Mouse (Mus musculus): Measurements from ENCODE around the gene Abcd3. TPM values are rescaled to one million over a fixed set of nuclear protein-coding genes. Genes with fewer than 3 reads are reported as not detected.
A peak's percentile ranks its signal among the peaks of the same experiment; 100 is the strongest.

The Abcd3 gene
- total and polyA plus RNA-seq, 2 experiments = 45.5 to 397 TPM

DNA sequence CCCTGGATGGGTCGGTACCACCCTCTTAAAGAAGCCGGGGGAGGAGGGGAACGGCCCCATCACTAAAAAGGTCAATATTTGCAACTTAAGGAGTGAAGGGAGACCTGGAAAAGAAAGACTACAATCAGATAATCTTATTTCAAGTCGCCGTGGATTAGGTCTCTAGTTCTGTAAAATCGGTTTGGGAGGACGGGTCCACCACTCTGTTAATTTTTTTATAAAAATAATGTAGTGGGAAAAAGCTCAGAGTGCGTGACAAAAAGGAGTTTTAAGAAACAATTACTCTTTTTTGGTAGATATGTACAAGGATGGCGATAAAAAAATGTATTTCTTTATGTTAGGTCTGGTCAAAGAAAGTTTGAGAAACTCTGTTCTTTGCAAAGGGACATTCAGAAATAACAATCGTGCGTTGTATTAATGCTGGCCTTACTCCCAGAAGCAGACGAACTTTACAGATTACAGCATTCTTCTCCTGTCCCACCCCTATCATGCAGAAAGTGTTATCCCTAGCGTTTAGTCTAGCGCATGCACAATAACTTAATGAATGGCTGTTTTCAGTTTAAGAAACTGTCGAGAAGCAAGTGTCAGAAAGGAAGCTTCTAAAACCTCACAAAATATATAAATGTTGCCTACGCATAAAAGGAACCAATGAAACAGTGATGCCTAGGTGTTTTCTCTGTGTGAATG is 590 bp upstream of the Abcd3 start:
- no peak for DNase-seq (ENCODE audit: extremely low read depth, low read depth, low spot score)
- TF ChIP-seq CTCF (IDR thresholded peaks at IDR 0.05; ENCODE audit: low read depth, low read length) = no peak
- no peak for TF ChIP-seq POLR2A (IDR thresholded peaks at IDR 0.05; ENCODE audit: extremely low read depth, insufficient read depth, low read length)
- Histone ChIP-seq H3K4me3 (ENCODE audit: insufficient read depth, low read depth, low read length) (peak overlapping the region; percentile 85), H3K4me1 (ENCODE audit: control insufficient read depth, insufficient read depth, low read length) (peaks cover 3% of the 10 kb centered on the region), H3K9ac (ENCODE audit: low read depth, low read length) (peak overlapping the region; percentile 98), H3K36me3 (ENCODE audit: control insufficient read depth, insufficient read depth, low read length) (0 out of 2 replicates have a peak, but pooled peaks cover 3% of the 10 kb centered on the region), H3K27me3 (ENCODE audit: control insufficient read depth, insufficient read depth, low read length) (no peaks in the 10 kb centered on the region), H3K27ac (replicated peaks; ENCODE audit: insufficient read depth, low read depth, low read length) (peak overlapping the region; percentile 95), H3K79me2 (ENCODE audit: control insufficient read depth, insufficient read depth, low read length) (peaks cover 10% of the 10 kb centered on the region)
- WGBS = 14% methylated on average over 16 of the region's 16 CpGs

DNA sequence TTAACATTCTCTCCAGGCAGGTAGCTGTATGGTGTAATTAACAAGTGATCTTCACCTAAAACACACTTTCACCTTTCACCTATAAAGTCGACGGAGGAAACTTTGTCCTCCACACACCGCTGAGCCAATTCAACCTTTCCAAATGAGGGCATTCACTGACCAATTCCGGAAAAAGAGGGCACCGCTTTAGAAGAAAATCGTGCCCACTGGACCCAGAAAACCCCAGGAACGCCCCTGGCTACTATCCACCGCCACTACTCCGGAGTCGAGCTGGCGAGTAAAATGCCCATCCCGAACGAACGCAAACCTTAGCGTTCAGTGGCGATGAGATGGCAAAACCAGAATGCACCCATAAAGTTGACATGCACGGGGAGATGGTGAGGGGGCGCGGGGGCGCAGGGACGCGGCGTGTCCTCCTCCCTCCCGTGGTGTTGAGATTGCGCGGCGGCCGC is 663 bp downstream of the Abcd3 start:
- no peak for TF ChIP-seq CTCF (IDR thresholded peaks at IDR 0.05; ENCODE audit: low read depth, low read length)
- 0 out of 2 replicates have a peak, but pooled peaks have one; percentile 40 for TF ChIP-seq POLR2A (IDR thresholded peaks at IDR 0.05; ENCODE audit: extremely low read depth, insufficient read depth, low read length)
- Histone ChIP-seq H3K79me2 (ENCODE audit: control insufficient read depth, insufficient read depth, low read length) (peaks cover 21% of the 10 kb centered on the region), H3K27ac (replicated peaks; ENCODE audit: insufficient read depth, low read depth, low read length) (peak overlapping the region; percentile 95), H3K4me3 (ENCODE audit: insufficient read depth, low read depth, low read length) (peak overlapping the region; percentile 85), H3K27me3 (ENCODE audit: control insufficient read depth, insufficient read depth, low read length) (no peaks in the 10 kb centered on the region), H3K36me3 (ENCODE audit: control insufficient read depth, insufficient read depth, low read length) (peaks cover 6% of the 10 kb centered on the region; the same call in 1 of the 2 replicates), H3K9ac (ENCODE audit: low read depth, low read length) (peak overlapping the region; percentile 98), H3K4me1 (ENCODE audit: control insufficient read depth, insufficient read depth, low read length) (peaks cover 8% of the 10 kb centered on the region)
- peak; percentile 93 for DNase-seq (ENCODE audit: extremely low read depth, low read depth, low spot score)
- under 1% methylated on average over 27 of the region's 28 CpGs for WGBS

DNA sequence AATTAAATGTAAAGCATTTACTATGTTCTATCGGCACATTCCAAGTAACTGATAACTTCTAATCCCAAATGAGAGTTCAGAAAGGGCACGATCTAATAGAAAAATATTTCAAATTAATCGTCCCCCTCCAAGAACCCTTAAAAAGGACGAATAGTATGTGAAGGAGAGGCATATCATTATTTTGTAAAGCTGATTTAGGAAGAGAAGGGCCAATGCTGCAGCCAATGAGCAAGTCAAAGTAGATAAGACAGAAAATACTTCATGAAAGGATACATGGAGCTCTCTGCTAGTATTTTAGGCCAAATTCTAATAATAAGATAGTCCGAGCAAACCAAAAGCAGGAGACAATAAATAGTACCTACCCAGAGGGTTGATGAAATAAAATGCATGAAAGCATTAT is 1.3 kb downstream of the Abcd3 start:
- Histone ChIP-seq H3K9ac (ENCODE audit: low read depth, low read length) (no peak overlapping the region; the same call in 1 of the 2 replicates), H3K27ac (replicated peaks; ENCODE audit: insufficient read depth, low read depth, low read length) (peak overlapping the region; percentile 74)

DNA sequence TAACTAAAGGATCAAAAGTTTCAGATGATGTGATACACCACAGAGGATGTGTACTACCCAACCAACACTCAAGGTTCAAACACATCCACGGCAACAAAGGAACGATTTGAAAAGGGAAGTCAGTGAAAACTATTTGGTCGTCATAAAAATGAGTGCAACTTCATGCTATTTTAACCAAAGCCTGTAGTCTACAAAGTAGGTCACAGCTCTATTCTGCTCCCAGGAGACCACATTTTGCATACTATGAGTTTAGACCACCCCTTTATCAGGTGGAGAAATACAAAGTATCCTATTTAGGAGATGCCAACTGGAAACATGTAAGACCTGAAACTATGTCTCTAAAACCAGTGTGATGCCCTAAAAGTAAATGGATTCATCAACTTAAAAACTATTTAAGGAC is 6.9 kb downstream of the Abcd3 start:
- H3K79me2 ChIP-seq (ENCODE audit: control insufficient read depth, insufficient read depth, low read length) = peaks cover 40% of the 10 kb centered on the region

More for the DNA sequence above, 1.3 kb downstream of the Abcd3 start:
- DNase-seq (ENCODE audit: extremely low read depth, low read depth, low spot score) = no peak
- H3K36me3 ChIP-seq (ENCODE audit: control insufficient read depth, insufficient read depth, low read length) = peaks cover 6% of the 10 kb centered on the region; the same call in 1 of the 2 replicates
- peaks cover 22% of the 10 kb centered on the region for H3K79me2 ChIP-seq (ENCODE audit: control insufficient read depth, insufficient read depth, low read length)
- H3K4me1 ChIP-seq (ENCODE audit: control insufficient read depth, insufficient read depth, low read length) = peaks cover 10% of the 10 kb centered on the region
- no peaks in the 10 kb centered on the region for H3K27me3 ChIP-seq (ENCODE audit: control insufficient read depth, insufficient read depth, low read length)
- H3K4me3 ChIP-seq (ENCODE audit: insufficient read depth, low read depth, low read length) = peak overlapping the region; percentile 85
- WGBS = 19% methylated on average over 5 of the region's 5 CpGs
- TF ChIP-seq POLR2A (IDR thresholded peaks at IDR 0.05; ENCODE audit: extremely low read depth, insufficient read depth, low read length) = no peak
- no peak for TF ChIP-seq CTCF (IDR thresholded peaks at IDR 0.05; ENCODE audit: low read depth, low read length)

DNA sequence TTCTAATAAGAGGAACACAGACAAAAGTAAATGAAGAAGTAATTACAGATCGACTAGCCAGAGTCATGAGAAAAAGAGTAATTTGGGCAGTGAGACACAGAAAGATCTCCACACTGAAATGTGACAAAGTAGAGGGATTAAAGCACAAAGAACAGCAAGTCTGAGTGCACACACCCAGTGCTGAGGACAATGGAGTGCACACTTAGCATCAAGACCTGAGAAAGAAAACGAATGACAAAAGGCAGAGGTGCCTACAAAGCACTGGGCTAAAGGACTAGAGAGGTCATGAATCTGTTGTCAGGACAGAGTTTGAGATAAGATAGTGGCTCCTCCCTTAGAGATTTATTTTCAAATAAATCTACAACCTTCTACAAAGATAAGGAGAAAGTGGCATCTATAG is 20.9 kb downstream of the Abcd3 start:
- DNase-seq (ENCODE audit: extremely low read depth, low read depth, low spot score) = peak; percentile 12
- Histone ChIP-seq H3K4me3 (ENCODE audit: insufficient read depth, low read depth, low read length) (no peak overlapping the region), H3K27me3 (ENCODE audit: control insufficient read depth, insufficient read depth, low read length) (no peaks in the 10 kb centered on the region), H3K27ac (replicated peaks; ENCODE audit: insufficient read depth, low read depth, low read length) (0 out of 2 replicates have a peak overlapping the region, but pooled peaks have one; percentile 41), H3K36me3 (ENCODE audit: control insufficient read depth, insufficient read depth, low read length) (peaks cover 41% of the 10 kb centered on the region), H3K4me1 (ENCODE audit: control insufficient read depth, insufficient read depth, low read length) (peaks cover 34% of the 10 kb centered on the region), H3K79me2 (ENCODE audit: control insufficient read depth, insufficient read depth, low read length) (peaks cover 14% of the 10 kb centered on the region; the same call in 1 of the 2 replicates), H3K9ac (ENCODE audit: low read depth, low read length) (no peak overlapping the region)
- WGBS = 42% methylated on average over 2 of the region's 2 CpGs
- TF ChIP-seq CTCF (IDR thresholded peaks at IDR 0.05; ENCODE audit: low read depth, low read length) = no peak
- no peak for TF ChIP-seq POLR2A (IDR thresholded peaks at IDR 0.05; ENCODE audit: extremely low read depth, insufficient read depth, low read length)

More for the DNA sequence above, 6.9 kb downstream of the Abcd3 start:
- Histone ChIP-seq H3K4me1 (ENCODE audit: control insufficient read depth, insufficient read depth, low read length) (peaks cover 26% of the 10 kb centered on the region), H3K27me3 (ENCODE audit: control insufficient read depth, insufficient read depth, low read length) (no peaks in the 10 kb centered on the region), H3K36me3 (ENCODE audit: control insufficient read depth, insufficient read depth, low read length) (peaks cover 36% of the 10 kb centered on the region), H3K4me3 (ENCODE audit: insufficient read depth, low read depth, low read length) (no peak overlapping the region; the same call in 1 of the 2 replicates), H3K9ac (ENCODE audit: low read depth, low read length) (0 out of 2 replicates have a peak overlapping the region, but pooled peaks have one; percentile 22), H3K27ac (replicated peaks; ENCODE audit: insufficient read depth, low read depth, low read length) (no peak overlapping the region)
- WGBS = 15% methylated on average over 3 of the region's 3 CpGs
- peak; percentile 21 for DNase-seq (ENCODE audit: extremely low read depth, low read depth, low spot score)
- TF ChIP-seq CTCF (IDR thresholded peaks at IDR 0.05; ENCODE audit: low read depth, low read length) = no peak
- TF ChIP-seq POLR2A (IDR thresholded peaks at IDR 0.05; ENCODE audit: extremely low read depth, insufficient read depth, low read length) = no peak

DNA sequence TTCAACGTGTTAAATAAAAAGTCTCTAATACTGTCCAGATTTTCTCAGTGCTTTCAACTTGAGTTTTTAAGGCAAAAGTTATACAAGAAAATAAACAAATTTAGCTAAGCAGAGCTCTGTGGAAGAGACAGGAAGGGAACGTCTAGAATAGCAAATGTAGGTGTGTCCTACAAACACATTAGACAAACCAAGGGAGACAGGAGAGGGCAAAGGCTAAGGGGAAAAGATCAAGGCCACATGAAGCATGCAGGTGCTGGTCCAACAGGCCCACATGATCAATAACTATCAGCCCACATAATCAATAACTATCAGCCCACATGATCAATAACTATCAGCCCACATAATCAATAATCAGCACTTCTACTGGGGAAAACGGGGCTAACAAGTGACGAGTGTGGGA is 22.9 kb downstream of the Abcd3 start:
- Histone ChIP-seq H3K27me3 (ENCODE audit: control insufficient read depth, insufficient read depth, low read length) (no peaks in the 10 kb centered on the region), H3K9ac (ENCODE audit: low read depth, low read length) (no peak overlapping the region), H3K4me3 (ENCODE audit: insufficient read depth, low read depth, low read length) (no peak overlapping the region), H3K79me2 (ENCODE audit: control insufficient read depth, insufficient read depth, low read length) (peaks cover 4% of the 10 kb centered on the region; the same call in 1 of the 2 replicates), H3K4me1 (ENCODE audit: control insufficient read depth, insufficient read depth, low read length) (peaks cover 18% of the 10 kb centered on the region), H3K36me3 (ENCODE audit: control insufficient read depth, insufficient read depth, low read length) (peaks cover 40% of the 10 kb centered on the region), H3K27ac (replicated peaks; ENCODE audit: insufficient read depth, low read depth, low read length) (no peak overlapping the region)
- TF ChIP-seq POLR2A (IDR thresholded peaks at IDR 0.05; ENCODE audit: extremely low read depth, insufficient read depth, low read length) = no peak
- TF ChIP-seq CTCF (IDR thresholded peaks at IDR 0.05; ENCODE audit: low read depth, low read length) = no peak
- peak; percentile 93 for DNase-seq (ENCODE audit: extremely low read depth, low read depth, low spot score)
- WGBS = 25% methylated on average over 4 of the region's 4 CpGs
